ENCODE assay signal across 13 mouse cellular contexts in the genomic region with DNA sequence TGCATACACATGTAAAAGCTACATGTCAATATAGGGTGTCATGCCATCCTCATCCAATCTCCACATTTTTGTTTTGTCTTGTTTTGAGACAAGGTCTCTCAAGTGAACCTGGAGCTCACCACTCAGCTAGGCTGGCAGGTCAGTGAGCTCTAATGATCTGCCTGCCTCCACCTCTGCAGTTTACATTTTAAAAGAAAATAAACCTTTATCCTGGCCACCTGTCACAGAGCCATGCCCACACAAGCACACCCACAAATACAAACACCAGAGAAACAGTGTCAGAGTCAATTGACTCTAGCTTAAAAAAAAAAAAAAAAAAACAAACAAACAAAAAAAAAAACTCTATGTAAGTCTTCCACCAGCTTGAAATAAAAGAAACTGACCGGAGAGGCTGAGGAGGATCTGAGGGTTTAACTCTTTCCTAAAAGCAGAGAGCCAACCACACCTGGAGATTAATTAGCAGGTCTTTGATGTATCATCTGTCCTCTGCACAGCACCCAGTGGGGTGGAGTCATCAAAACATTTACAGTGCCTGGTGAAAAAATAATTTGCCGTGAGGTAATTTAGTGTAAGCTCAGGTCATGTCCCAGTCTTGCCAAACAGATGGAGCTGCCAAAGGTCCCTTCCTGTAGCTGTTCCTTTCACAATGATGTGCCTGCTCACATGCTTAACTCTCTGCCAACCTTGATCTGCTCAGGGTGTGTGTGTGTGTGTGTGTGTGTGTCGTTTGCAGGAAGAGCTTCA.
DNase-seq lines count a peak whose midpoint lies in the region; ATAC-seq lines count a peak whose summit lies in the region.
"Had no signal": no experiment of that assay in that cellular context is flagged by ENCODE, and none has a peak within 500 bp of the region (broad histone marks: within the 10 kb centered on the region; RNA-seq: fewer than 3 reads in every experiment).

No protein-coding gene starts in this region.

- intact Hi-C loops in left cerebral cortex, postnatal 36 days (cut with DNase I), result no loop called here

- no peaks in the 10 kb centered on the region for H3K4me1 ChIP-seq in heart, embryonic 10.5 days
- H3K4me1 ChIP-seq in embryonic facial prominence, embryonic 14.5 days (ENCODE audit: control insufficient read depth, insufficient read depth, low read length), result 0 out of 2 replicates have a peak, but pooled peaks cover 14% of the 10 kb centered on the region
- H3K4me1 ChIP-seq: heart, embryonic 15.5 days had no signal

- ATAC-seq in embryonic facial prominence, embryonic 14.5 days (ENCODE audit: low read depth), result peak; percentile 33; the same call in 1 of the 2 replicates

- no peak overlapping the region for H3K4me2 ChIP-seq in embryonic facial prominence, embryonic 14.5 days (ENCODE audit: low read depth, low read length)
- H3K4me2 ChIP-seq: heart, embryonic 15.5 days; neural tube, embryonic 12.5 days had no signal

- no peaks in the 10 kb centered on the region for H3K9me3 ChIP-seq in heart, embryonic 10.5 days
- 0 out of 2 replicates have a peak, but pooled peaks cover 4% of the 10 kb centered on the region for H3K9me3 ChIP-seq in embryonic facial prominence, embryonic 14.5 days (ENCODE audit: control insufficient read depth, low read length)
- H3K9me3 ChIP-seq: heart, embryonic 15.5 days; neural tube, embryonic 12.5 days had no signal

- H3K9ac ChIP-seq in embryonic facial prominence, embryonic 14.5 days (ENCODE audit: low read depth, low read length), result no peak overlapping the region
- H3K9ac ChIP-seq: heart, embryonic 15.5 days; neural tube, embryonic 12.5 days had no signal

- H3K27me3 ChIP-seq in heart, embryonic 10.5 days (ENCODE audit: insufficient read depth, poor library complexity, severe bottlenecking), result no peaks in the 10 kb centered on the region
- no peaks in the 10 kb centered on the region for H3K27me3 ChIP-seq in embryonic facial prominence, embryonic 14.5 days (replicated peaks; ENCODE audit: control insufficient read depth, insufficient read depth, low read length)
- H3K27me3 ChIP-seq: heart, embryonic 15.5 days; neural tube, embryonic 12.5 days had no signal

- H3K4me3 ChIP-seq in heart, embryonic 10.5 days, result no peak overlapping the region
- no peak overlapping the region for H3K4me3 ChIP-seq in embryonic facial prominence, embryonic 14.5 days (ENCODE audit: low read depth, low read length)
- H3K4me3 ChIP-seq: erythroblast, embryonic 14.5 days; heart, embryonic 15.5 days; neural tube, embryonic 12.5 days had no signal

- no peaks in the 10 kb centered on the region for H3K36me3 ChIP-seq in heart, embryonic 10.5 days
- no peaks in the 10 kb centered on the region for H3K36me3 ChIP-seq in embryonic facial prominence, embryonic 14.5 days (ENCODE audit: control insufficient read depth, insufficient read depth, low read length)
- H3K36me3 ChIP-seq: heart, embryonic 15.5 days; neural tube, embryonic 12.5 days had no signal

- peak; percentile 29 to 58 for DNase-seq in heart, adult 18-20 months
- DNase-seq in heart, embryonic 10.5 days (ENCODE audit: low spot score), result no peak
- DNase-seq in adrenal gland, postnatal 10 days, result peak; percentile 57
- peak; percentile 55 for DNase-seq in embryonic facial prominence, embryonic 14.5 days (ENCODE audit: low spot score)
- DNase-seq in kidney, postnatal 14 days, result peak; percentile 69
- no peak for DNase-seq in left cerebral cortex, postnatal 36 days (ENCODE audit: low spot score in 2 of 2)
- DNase-seq in cerebellum, adult 18-20 months, result no peak
- DNase-seq: cerebellum, adult 9-11 months; right cerebral cortex, postnatal 25 days; thymus, adult 18-20 months had no signal

- H3K27ac ChIP-seq in heart, embryonic 10.5 days, result no peak overlapping the region
- 0 out of 2 replicates have a peak overlapping the region, but pooled peaks have one; percentile 11 for H3K27ac ChIP-seq in embryonic facial prominence, embryonic 14.5 days (replicated peaks; ENCODE audit: low read depth, low read length)
- H3K27ac ChIP-seq: heart, embryonic 15.5 days; neural tube, embryonic 12.5 days had no signal

- WGBS in heart, embryonic 10.5 days, result 60% methylated on average over 3 of the region's 3 CpGs
- WGBS in embryonic facial prominence, embryonic 14.5 days, result 28% methylated on average over 3 of the region's 3 CpGs

Comparison
In these comparisons a context has a peak if more than half of its experiments do, and no peak if none do; other contexts are left out.
1. DNase-seq: peak in heart, adult 18-20 months (2 of 2), adrenal gland, postnatal 10 days (single experiment), embryonic facial prominence, embryonic 14.5 days (single experiment) and kidney, postnatal 14 days (single experiment); none in heart, embryonic 10.5 days (single experiment), left cerebral cortex, postnatal 36 days (0 of 2) and cerebellum, adult 18-20 months (0 of 2).